ENCODE assay signal across 13 mouse cellular contexts in the genomic region with DNA sequence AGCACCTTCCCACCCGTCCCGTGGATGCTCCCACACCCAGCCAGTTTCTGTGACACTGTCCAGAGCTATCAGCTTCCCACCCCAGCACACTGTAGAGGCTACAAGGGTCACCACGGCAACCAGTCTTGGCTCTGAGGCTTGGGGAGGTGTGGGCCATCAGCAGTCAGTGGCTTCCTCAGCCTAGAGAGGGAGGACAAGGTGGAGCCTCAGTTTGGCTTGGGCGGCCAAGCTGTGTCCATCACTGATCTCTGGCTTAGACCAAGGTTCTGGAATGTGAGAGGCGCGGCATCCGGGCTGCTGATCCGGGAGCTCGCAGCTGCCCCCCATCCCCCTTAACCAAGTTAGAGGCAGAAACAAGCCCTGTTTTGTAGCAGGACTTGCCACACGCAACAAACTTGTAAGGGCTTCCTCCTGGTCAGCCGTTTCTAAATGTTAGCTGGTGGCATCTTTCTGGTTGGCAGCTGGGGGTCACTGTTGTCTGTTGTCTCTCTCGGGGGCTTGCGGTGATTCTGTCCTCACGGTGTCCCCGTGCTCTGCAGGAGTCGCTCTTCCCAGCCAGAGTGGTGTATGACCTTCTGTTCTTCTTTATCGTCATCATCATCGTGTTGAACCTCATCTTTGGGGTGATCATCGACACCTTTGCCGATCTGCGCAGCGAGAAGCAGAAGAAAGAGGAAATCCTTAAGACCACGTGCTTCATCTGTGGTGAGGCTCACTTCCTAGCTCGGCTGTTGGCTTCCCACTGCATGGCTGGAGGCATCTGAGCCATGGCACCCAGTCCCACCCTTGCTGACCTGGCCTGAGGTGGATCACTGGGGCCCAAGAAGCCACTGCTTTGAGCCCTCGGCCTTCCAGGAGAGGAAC. TPM values are rescaled to one million over a fixed set of nuclear protein-coding genes. Genes with fewer than 3 reads are reported as not detected.
A peak's percentile ranks its signal among the peaks of the same experiment; 100 is the strongest.
DNase-seq lines count a peak whose midpoint lies in the region; ATAC-seq and TF ChIP-seq lines count a peak whose summit lies in the region.
"Had no signal": no experiment of that assay in that cellular context is flagged by ENCODE, and none has a peak within 500 bp of the region (broad histone marks: within the 10 kb centered on the region; RNA-seq: fewer than 3 reads in every experiment).

No protein-coding gene starts in this region.

- H3K27me3 ChIP-seq in kidney, embryonic 14.5 days (ENCODE audit: control insufficient read depth, insufficient read depth, low read length): no peaks in the 10 kb centered on the region
- H3K27me3 ChIP-seq in Patski: no peaks in the 10 kb centered on the region

- POLR2A ChIA-PET in Patski (lab: Charles Lee): interaction anchor here (0.6 to 1.0 kb wide), 2 partner anchors 20 to 64 kb away, joined by 3 to 5 read pairs; no protein-coding TSS in a partner anchor

- H3K36me3 ChIP-seq in kidney, embryonic 14.5 days (ENCODE audit: control insufficient read depth, insufficient read depth, low read length): peaks cover 53% of the 10 kb centered on the region

- TF ChIP-seq CTCF in Patski (IDR thresholded peaks at IDR 0.05): no peak

- H3K9me3 ChIP-seq in kidney, embryonic 14.5 days (ENCODE audit: control insufficient read depth, low read length): no peaks in the 10 kb centered on the region

- WGBS in kidney, embryonic 14.5 days: 83% methylated on average over 25 of the region's 25 CpGs

- H3K4me3 ChIP-seq in kidney, embryonic 14.5 days (ENCODE audit: low read length): no peak overlapping the region
- H3K4me3 ChIP-seq: hindbrain, embryonic 12.5 days; myocyte had no signal

- no peak for ATAC-seq in kidney, embryonic 14.5 days (ENCODE audit: low FRiP score, low TSS enrichment)
- peak; percentile 12 for ATAC-seq in Patski
- peak; percentile 86 for ATAC-seq in megakaryocyte, adult 5-6 weeks (ENCODE audit: poor library complexity, severe bottlenecking)

- DNase-seq in gastrocnemius, postnatal 10 days: peak; percentile 38
- DNase-seq in gastrocnemius, adult 8-10 months (ENCODE audit: low spot score in 2 of 2): no peak
- DNase-seq in kidney, postnatal 25 days: peak; percentile 23 to 62
- no peak for DNase-seq in Patski (ENCODE audit: low read depth, low spot score)
- DNase-seq in ovary, postnatal 10 days (ENCODE audit: low spot score): no peak
- DNase-seq in urinary bladder, postnatal 10 days (ENCODE audit: low spot score): no peak
- DNase-seq: gastrocnemius, postnatal 25 days; liver; thymus, postnatal 14 days had no signal

- no peak overlapping the region for H3K9ac ChIP-seq in kidney, embryonic 14.5 days (ENCODE audit: low read depth, low read length)
- H3K9ac ChIP-seq: hindbrain, embryonic 12.5 days had no signal

- in situ Hi-C loops in Patski (cut with MboI; ENCODE audit: low pct_unique_long_range_greater_than_20kb): loop anchor here (25.0 kb wide), 1 partner anchor 182 kb away; a partner anchor contains a TSS

- H3K4me2 ChIP-seq in kidney, embryonic 14.5 days (replicated peaks; ENCODE audit: low read depth, low read length): no peak overlapping the region
- H3K4me2 ChIP-seq: hindbrain, embryonic 12.5 days had no signal

- no peak overlapping the region for H3K27ac ChIP-seq in kidney, embryonic 14.5 days (ENCODE audit: low read depth, low read length)
- H3K27ac ChIP-seq: hindbrain, embryonic 12.5 days had no signal

- peaks cover 13% of the 10 kb centered on the region; the same call in 1 of the 2 replicates for H3K4me1 ChIP-seq in kidney, embryonic 14.5 days (ENCODE audit: control insufficient read depth, insufficient read depth, low read length)

- CTCF ChIA-PET in Patski (lab: Charles Lee): no interaction called here

RNA-seq across cellular contexts. Expression of a gene that starts 14.8 kb away (rescaled TPM):
- 100 to 1,000 TPM; 300 to 343 TPM for total RNA-seq in gastrocnemius, postnatal 10 days (2021)
- total RNA-seq in gastrocnemius, adult 8-10 months (2022): 100 to 1,000 TPM; 429 to 490 (median 471) TPM
- polyA plus RNA-seq in kidney, embryonic 14.5 days (2014; fragmentation: Nextera tagmentation; extraction: Ambion mirVana): 293 and 406 TPM in 2 replicates
- polyA plus RNA-seq in Patski (2021): 318 TPM
- total RNA-seq in megakaryocyte, adult 5-6 weeks (2015): 92.0 and 94.4 TPM in 2 replicates
- 88.7 and 110 TPM in 2 replicates for total RNA-seq in megakaryocyte, adult 5-6 weeks (2017)

RNA-seq across cellular contexts. Expression of a gene that starts 48.7 kb away (rescaled TPM):
- 10 to 100 TPM; 63.5 to 81.2 TPM for total RNA-seq in gastrocnemius, postnatal 10 days (2021)
- total RNA-seq in gastrocnemius, adult 8-10 months (2022): 10 to 100 TPM; 24.6 to 33.6 (median 29.1) TPM
- polyA plus RNA-seq in kidney, embryonic 14.5 days (2014; fragmentation: Nextera tagmentation; extraction: Ambion mirVana): 0.12 TPM in 1 of 2 replicates, not detected in the other
- polyA plus RNA-seq in Patski (2021): 1.0 TPM
- total RNA-seq in megakaryocyte, adult 5-6 weeks (2015): 0.91 and 1.6 TPM in 2 replicates
- 0.77 and 1.3 TPM in 2 replicates for total RNA-seq in megakaryocyte, adult 5-6 weeks (2017)

Comparison
In these comparisons a context has a peak if more than half of its experiments do, and no peak if none do; other contexts are left out.
1. DNase-seq: peak in gastrocnemius, postnatal 10 days (single experiment) and kidney, postnatal 25 days (2 of 2); none in gastrocnemius, adult 8-10 months (0 of 2), Patski (single experiment), ovary, postnatal 10 days (single experiment) and urinary bladder, postnatal 10 days (single experiment).
2. RNA of a gene that starts 48.7 kb away (total RNA-seq): 63.5 to 81.2 TPM in gastrocnemius, postnatal 10 days and 24.6 to 33.6 TPM in gastrocnemius, adult 8-10 months; 0.77 to 1.6 TPM in megakaryocyte, adult 5-6 weeks; every median in the first group is over 10 times any median in the second.